ENCODE assay signal across 8 mouse cellular contexts in genomic region chr16:75908635-75909494, GRCm38 (mm10).
A peak's percentile ranks its signal among the peaks of the same experiment; 100 is the strongest.
DNase-seq lines count a peak whose midpoint lies in the region.

No protein-coding gene starts in this region.

- peaks cover 48% of the 10 kb centered on the region for H3K79me2 ChIP-seq in macrophage (ENCODE audit: inconsistent target)

- H3K27ac ChIP-seq in macrophage: peak overlapping the region; percentile 66

- H3K36me3 ChIP-seq in macrophage (ENCODE audit: inconsistent target): no peaks in the 10 kb centered on the region

- 0% methylated on average over 6 of the region's 8 CpGs for WGBS in macrophage (ENCODE audit: missing documents)

- intact Hi-C loops in heart, postnatal 10 days (cut with DNase I): no loop called here

- DNase-seq in right cerebral cortex, postnatal 10 days (ENCODE audit: low spot score in 2 of 2): peak; percentile 22 to 25
- no peak for DNase-seq in right cerebral cortex, postnatal 36 days (ENCODE audit: low spot score in 2 of 2)
- DNase-seq in heart, postnatal 10 days: peak; percentile 11 to 15
- peak; percentile 65 for DNase-seq in thymus, postnatal 25 days
- no peak for DNase-seq in urinary bladder, adult 18-20 months (ENCODE audit: low spot score in 2 of 2)
- DNase-seq in layer of hippocampus, postnatal 36 days: no peak
- DNase-seq in adrenal gland, adult 18-20 months (ENCODE audit: low spot score in 2 of 2): no peak

- peak overlapping the region; percentile 35 for H3K4me3 ChIP-seq in macrophage (ENCODE audit: inconsistent target)

Comparison
In these comparisons a context has a peak if more than half of its experiments do, and no peak if none do; other contexts are left out.
1. DNase-seq: peak in right cerebral cortex, postnatal 10 days (2 of 2), heart, postnatal 10 days (2 of 2) and thymus, postnatal 25 days (single experiment); none in right cerebral cortex, postnatal 36 days (0 of 2), urinary bladder, adult 18-20 months (0 of 2), layer of hippocampus, postnatal 36 days (0 of 2) and adrenal gland, adult 18-20 months (0 of 2).